10 mouse cellular contexts compared by ENCODE assay signal in the genomic region with DNA sequence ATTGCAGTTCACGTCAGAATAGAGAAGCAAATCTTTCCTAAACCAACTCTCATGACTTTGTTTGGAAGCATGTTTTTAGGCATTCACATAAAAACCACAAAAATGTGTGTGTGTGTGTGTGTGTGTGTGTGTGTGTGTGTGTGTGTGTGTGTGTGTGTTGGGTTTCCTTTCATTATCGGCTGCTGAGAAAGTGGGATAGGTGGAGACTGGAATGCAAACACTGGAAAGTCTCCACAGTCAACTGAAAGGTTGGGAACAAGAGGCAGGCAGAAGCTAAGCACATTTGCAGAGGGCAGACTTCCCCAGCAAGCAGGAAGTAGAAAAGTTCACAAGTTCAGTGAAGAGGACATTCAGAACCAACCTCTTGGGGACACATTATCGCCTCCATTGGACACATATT.
DNase-seq lines count a peak whose midpoint lies in the region; ATAC-seq and TF ChIP-seq lines count a peak whose summit lies in the region.
"Had no signal": no experiment of that assay in that cellular context is flagged by ENCODE, and none has a peak within 500 bp of the region (broad histone marks: within the 10 kb centered on the region; RNA-seq: fewer than 3 reads in every experiment).

No protein-coding gene starts in this region.

- TF ChIP-seq POLR2A in small intestine, adult 2 months (IDR thresholded peaks at IDR 0.05; ENCODE audit: low read depth, low read length) = no peak

- no peaks in the 10 kb centered on the region for H3K4me1 ChIP-seq in kidney, embryonic 14.5 days (ENCODE audit: control insufficient read depth, insufficient read depth, low read length)
- no peaks in the 10 kb centered on the region for H3K4me1 ChIP-seq in kidney, postnatal 0 days (replicated peaks; ENCODE audit: insufficient read depth, low read length)
- H3K4me1 ChIP-seq in small intestine, adult 2 months (ENCODE audit: control insufficient read depth, insufficient read depth, insufficient read length, low read length) = peaks cover 12% of the 10 kb centered on the region; the same call in 1 of the 2 replicates
- no peaks in the 10 kb centered on the region for H3K4me1 ChIP-seq in forebrain, embryonic 16.5 days (replicated peaks; ENCODE audit: control insufficient read depth, insufficient read depth, low read length)

- no peak for TF ChIP-seq CTCF in kidney, postnatal 0 days (IDR thresholded peaks at IDR 0.05; ENCODE audit: low read depth)
- no peak for TF ChIP-seq CTCF in small intestine, adult 2 months (IDR thresholded peaks at IDR 0.05; ENCODE audit: extremely low read depth, insufficient read length, insufficient replicate concordance, low read depth, low read length)

- H3K4me2 ChIP-seq in kidney, embryonic 14.5 days (replicated peaks; ENCODE audit: low read depth, low read length) = no peak overlapping the region
- H3K4me2 ChIP-seq in kidney, postnatal 0 days (ENCODE audit: low read length) = no peak overlapping the region
- H3K4me2 ChIP-seq in forebrain, embryonic 16.5 days (ENCODE audit: low read length) = no peak overlapping the region

- H3K36me3 ChIP-seq in kidney, embryonic 14.5 days (ENCODE audit: control insufficient read depth, insufficient read depth, low read length) = no peaks in the 10 kb centered on the region
- no peaks in the 10 kb centered on the region for H3K36me3 ChIP-seq in kidney, postnatal 0 days (ENCODE audit: insufficient read depth, low read length)
- no peaks in the 10 kb centered on the region for H3K36me3 ChIP-seq in small intestine, adult 2 months (ENCODE audit: control insufficient read depth, insufficient read depth, low read length)
- H3K36me3 ChIP-seq in forebrain, embryonic 16.5 days (ENCODE audit: control insufficient read depth, insufficient read depth) = no peaks in the 10 kb centered on the region

- whole genome bisulfite sequencing in kidney, embryonic 14.5 days = 53% methylated on average over 3 of the region's 3 CpGs
- WGBS in kidney, postnatal 0 days = 45% methylated on average over 3 of the region's 3 CpGs
- WGBS in small intestine, adult 2 months = 17% methylated on average over 3 of the region's 3 CpGs
- 58% methylated on average over 3 of the region's 3 CpGs for WGBS in forebrain, embryonic 16.5 days

- ATAC-seq in kidney, embryonic 14.5 days (ENCODE audit: low FRiP score, low TSS enrichment) = no peak
- ATAC-seq in kidney, postnatal 0 days (replicated peaks; ENCODE audit: low FRiP score, low read depth) = no peak; the same call in 1 of the 2 replicates
- ATAC-seq in forebrain, embryonic 16.5 days = no peak
- ATAC-seq: inflammation-experienced regulatory T-cells, adult 6 months had no signal

- H3K9ac ChIP-seq in kidney, embryonic 14.5 days (ENCODE audit: low read depth, low read length) = no peak overlapping the region
- no peak overlapping the region for H3K9ac ChIP-seq in kidney, postnatal 0 days (ENCODE audit: low read depth, low read length)
- no peak overlapping the region for H3K9ac ChIP-seq in forebrain, embryonic 16.5 days (replicated peaks; ENCODE audit: low read depth, low read length)
- H3K9ac ChIP-seq: liver, embryonic 14.5 days had no signal

- peak; percentile 11 for DNase-seq in kidney, adult 18-20 months
- DNase-seq in fibroblast of lung, adult 2 months (ENCODE audit: low read depth) = peak; percentile 23
- DNase-seq in kidney, postnatal 0 days (ENCODE audit: low spot score) = peak; percentile 74
- DNase-seq in cerebellum, adult 8-10 months = no peak
- no peak for DNase-seq in urinary bladder, postnatal 10 days (ENCODE audit: low spot score)

- no peak overlapping the region for H3K27ac ChIP-seq in kidney, embryonic 14.5 days (ENCODE audit: low read depth, low read length)
- peak overlapping the region; percentile 60; the same call in 1 of the 2 replicates for H3K27ac ChIP-seq in kidney, postnatal 0 days
- peak overlapping the region; percentile 90 for H3K27ac ChIP-seq in small intestine, adult 2 months (ENCODE audit: insufficient read depth, low read depth, low read length)
- no peak overlapping the region for H3K27ac ChIP-seq in forebrain, embryonic 16.5 days (ENCODE audit: low read length)
- H3K27ac ChIP-seq: liver, embryonic 14.5 days had no signal

- no peaks in the 10 kb centered on the region; the same call in 1 of the 2 replicates for H3K27me3 ChIP-seq in kidney, embryonic 14.5 days (ENCODE audit: control insufficient read depth, insufficient read depth, low read length)
- no peaks in the 10 kb centered on the region; the same call in 1 of the 2 replicates for H3K27me3 ChIP-seq in kidney, postnatal 0 days (ENCODE audit: insufficient read depth, low read length)
- no peaks in the 10 kb centered on the region for H3K27me3 ChIP-seq in small intestine, adult 2 months (ENCODE audit: control insufficient read depth, insufficient read depth, low read length)
- no peaks in the 10 kb centered on the region for H3K27me3 ChIP-seq in forebrain, embryonic 16.5 days (replicated peaks; ENCODE audit: control insufficient read depth, insufficient read depth, low read length)

- H3K9me3 ChIP-seq in kidney, embryonic 14.5 days (ENCODE audit: control insufficient read depth, low read length) = no peaks in the 10 kb centered on the region
- H3K9me3 ChIP-seq in kidney, postnatal 0 days (replicated peaks; ENCODE audit: low read length) = no peaks in the 10 kb centered on the region
- H3K9me3 ChIP-seq in forebrain, embryonic 16.5 days (ENCODE audit: control insufficient read depth, low read length) = no peaks in the 10 kb centered on the region

- no peak overlapping the region for H3K4me3 ChIP-seq in kidney, embryonic 14.5 days (ENCODE audit: low read length)
- no peak overlapping the region for H3K4me3 ChIP-seq in kidney, postnatal 0 days (replicated peaks; ENCODE audit: low read depth, low read length)
- no peak overlapping the region for H3K4me3 ChIP-seq in small intestine, adult 2 months (ENCODE audit: low read depth, low read length)
- no peak overlapping the region for H3K4me3 ChIP-seq in forebrain, embryonic 16.5 days (replicated peaks; ENCODE audit: low read length)

Comparison
In these comparisons a context has a peak if more than half of its experiments do, and no peak if none do; other contexts are left out.
1. H3K27ac ChIP-seq: peak in kidney, postnatal 0 days (single experiment) and small intestine, adult 2 months (single experiment); none in kidney, embryonic 14.5 days (single experiment) and forebrain, embryonic 16.5 days (single experiment).
2. DNase-seq: peak in kidney, adult 18-20 months (single experiment), fibroblast of lung, adult 2 months (single experiment) and kidney, postnatal 0 days (single experiment); none in cerebellum, adult 8-10 months (single experiment) and urinary bladder, postnatal 10 days (single experiment).